Mouse (Mus musculus) G1E (cell line): ENCODE measurements at regions not wholly inside any gene's neighbourhood (a gene's known extent, or its start where the extent isn't known, plus 50 kb on each side); places are given as distances from the start of the nearest gene placed in this dataset.

Source experiments
- CTCF ChIP-seq: IDR thresholded peaks from 2 replicates; pipeline ENCODE4 v1.5.1; 2012; ENCODE audit warnings: low read depth, low read length, inconsistent platforms, mixed read lengths
- GATA1 ChIP-seq: IDR thresholded peaks from 2 replicates; pipeline ENCODE4 v1.6.1; 2012; ENCODE audit warnings: borderline replicate concordance, low read length, inconsistent platforms, mixed read lengths

GRCm38 (mm10) chr13:107620887-107621286, 423.4 kb upstream of the Smim15 start:
- TF ChIP-seq CTCF: no peak
- no peak for TF ChIP-seq GATA1
